Mouse (Mus musculus) liver, postnatal 0 days (tissue): ENCODE measurements around the gene Prkcb. TPM values are rescaled to one million over a fixed set of nuclear protein-coding genes. Genes with fewer than 3 reads are reported as not detected.

Experiments used
- ATAC-seq: fragments of 200-750 bp; cut with Nextera tagmentation; 2 replicates; pipeline ENCODE4 v1.8.0; 2017; ENCODE audit warnings: mild to moderate bottlenecking, moderate library complexity
- DNase-seq: peaks from one replicate; pipeline ENCODE4 v3.0.0-alpha.2; 2016
- H3K27ac ChIP-seq: fragments of 300-500 bp; sonication (generic); 2 replicates; pipeline ENCODE4 v1.5.1; 2014; ENCODE audit warnings: antibody characterized with exemption, moderate library complexity, mild to moderate bottlenecking, low read depth
- H3K27me3 ChIP-seq: fragments of 300-500 bp; sonication (generic); 2 replicates; pipeline ENCODE4 v1.6.1; 2014; ENCODE audit warnings: low read length, control low read depth, mixed read lengths; ENCODE audit not compliant: insufficient read depth
- H3K36me3 ChIP-seq: fragments of 300-500 bp; sonication (generic); replicated peaks from 2 replicates; pipeline ENCODE4 v1.6.1; 2014; ENCODE audit warnings: mild to moderate bottlenecking, control low read depth, low read length, moderate library complexity, mixed read lengths; ENCODE audit not compliant: insufficient read depth
- H3K4me1 ChIP-seq: fragments of 300-500 bp; sonication (generic); 2 replicates; pipeline ENCODE4 v1.6.1; 2014; ENCODE audit warnings: antibody characterized with exemption, mild to moderate bottlenecking, control low read depth; ENCODE audit not compliant: insufficient read depth
- H3K4me2 ChIP-seq: fragments of 300-500 bp; sonication (generic); 2 replicates; pipeline ENCODE4 v1.6.1; 2014; ENCODE audit warnings: low read depth, mild to moderate bottlenecking, low read length, moderate library complexity, mixed read lengths
- H3K4me3 ChIP-seq: fragments of 300-500 bp; sonication (generic); 2 replicates; pipeline ENCODE4 v1.5.1; 2014; ENCODE audit warnings: low read depth, low read length
- H3K9ac ChIP-seq: fragments of 300-500 bp; sonication (generic); replicated peaks from 2 replicates; pipeline ENCODE4 v1.6.1; 2014; ENCODE audit warnings: mild to moderate bottlenecking, moderate library complexity
- H3K9me3 ChIP-seq: fragments of 300-500 bp; sonication (generic); 2 replicates; pipeline ENCODE4 v1.6.1; 2016; ENCODE audit warnings: mild to moderate bottlenecking, control low read depth, low read length, mixed read lengths
- CTCF ChIP-seq: sonication (generic); IDR thresholded peaks from 2 replicates; pipeline ENCODE4 v1.5.1; 2016; ENCODE audit warnings: antibody characterized with exemption, low read depth
- EP300 ChIP-seq: IDR thresholded peaks from 2 replicates; pipeline ENCODE4 v1.6.1; 2016; ENCODE audit warnings: antibody characterized with exemption, low read depth, mild to moderate bottlenecking
- WGBS: fragments of 180-500 bp; shearing (Covaris S2); extraction: QIAGEN DNeasy Blood & Tissue Kit; methylation state at CpG from one replicate; pipeline ENCODE4 v1.1.7; 2014; ENCODE audit not compliant: insufficient replicate concordance; 5-methylcytosine and 5-hydroxymethylcytosine counted together
- polyA plus RNA-seq: library from polyadenylated mRNA; unstranded; fragments of >200 nt; fragmentation: Nextera tagmentation; extraction: Ambion mirVana; gene quantifications from 2 replicates; pipeline ENCODE4 v1.2.1, GENCODE M21; 2015

The Prkcb gene
- polyA plus RNA-seq, 1 experiment from 2014 or later, result 8.1 TPM

GRCm38 (mm10) chr7:122562586-122562985, 274.0 kb downstream of the Prkcb start:
- Histone ChIP-seq H3K27me3 (no peaks in the 10 kb centered on the region), H3K9ac (no peak overlapping the region), H3K27ac (no peak overlapping the region), H3K9me3 (no peaks in the 10 kb centered on the region), H3K36me3 (no peaks in the 10 kb centered on the region), H3K4me2 (no peak overlapping the region), H3K4me1 (no peaks in the 10 kb centered on the region), H3K4me3 (no peak overlapping the region)
- DNase-seq (no peak), ATAC-seq (no peak)
- 63% methylated on average over 5 of the region's 5 CpGs for WGBS
- TF ChIP-seq CTCF, result no peak
- no peak for TF ChIP-seq EP300

- H3K27me3 ChIP-seq, result no peaks in the 10 kb centered on the region
- no peak overlapping the region for H3K4me2 ChIP-seq
- H3K27ac ChIP-seq, result no peak overlapping the region
- H3K9ac ChIP-seq, result no peak overlapping the region
- H3K9me3 ChIP-seq, result no peaks in the 10 kb centered on the region
- ATAC-seq, result no peak
- H3K36me3 ChIP-seq, result no peaks in the 10 kb centered on the region
- TF ChIP-seq EP300 (no peak), CTCF (no peak)
- no peak overlapping the region for H3K4me3 ChIP-seq
- no peak for DNase-seq
- WGBS, result 75% methylated on average over 1 of the region's 1 CpGs
- no peaks in the 10 kb centered on the region for H3K4me1 ChIP-seq
Measured at GRCm38 (mm10) chr7:122565371-122565770, 276.8 kb downstream of the Prkcb start.

GRCm38 (mm10) chr7:122566011-122566410, 277.5 kb downstream of the Prkcb start:
- DNase-seq (no peak), ATAC-seq (no peak)
- H3K9me3 ChIP-seq, result no peaks in the 10 kb centered on the region
- H3K4me1 ChIP-seq, result no peaks in the 10 kb centered on the region
- TF ChIP-seq EP300 (no peak), CTCF (no peak)
- 50% methylated on average over 7 of the region's 7 CpGs for WGBS
- H3K36me3 ChIP-seq, result no peaks in the 10 kb centered on the region
- H3K4me2 ChIP-seq, result no peak overlapping the region
- H3K27me3 ChIP-seq, result no peaks in the 10 kb centered on the region
- no peak overlapping the region for H3K27ac ChIP-seq
- H3K4me3 ChIP-seq, result no peak overlapping the region
- no peak overlapping the region for H3K9ac ChIP-seq

- no peaks in the 10 kb centered on the region for H3K9me3 ChIP-seq
- ATAC-seq (no peak), DNase-seq (no peak)
- no peaks in the 10 kb centered on the region for H3K4me1 ChIP-seq
- no peaks in the 10 kb centered on the region for H3K27me3 ChIP-seq
- H3K4me3 ChIP-seq, result no peak overlapping the region
- TF ChIP-seq EP300 (no peak), CTCF (no peak)
- H3K9ac ChIP-seq, result no peak overlapping the region
- no peak overlapping the region for H3K27ac ChIP-seq
- WGBS, result 77% methylated on average over 7 of the region's 7 CpGs
- no peaks in the 10 kb centered on the region for H3K36me3 ChIP-seq
- no peak overlapping the region for H3K4me2 ChIP-seq
Measured at GRCm38 (mm10) chr7:122568787-122569186, 280.2 kb downstream of the Prkcb start.

GRCm38 (mm10) chr7:122570407-122570806, 281.9 kb downstream of the Prkcb start:
- 67% methylated on average over 4 of the region's 4 CpGs for WGBS
- DNase-seq (no peak), ATAC-seq (no peak)
- no peak overlapping the region for H3K27ac ChIP-seq
- no peaks in the 10 kb centered on the region for H3K27me3 ChIP-seq
- TF ChIP-seq CTCF (no peak), EP300 (no peak)
- no peak overlapping the region for H3K9ac ChIP-seq
- no peaks in the 10 kb centered on the region for H3K9me3 ChIP-seq
- no peak overlapping the region for H3K4me2 ChIP-seq
- no peaks in the 10 kb centered on the region for H3K4me1 ChIP-seq
- H3K4me3 ChIP-seq, result no peak overlapping the region
- H3K36me3 ChIP-seq, result no peaks in the 10 kb centered on the region

GRCm38 (mm10) chr7:122573101-122573635, 284.6 kb downstream of the Prkcb start:
- Histone ChIP-seq H3K4me2 (no peak overlapping the region), H3K9me3 (no peaks in the 10 kb centered on the region), H3K36me3 (no peaks in the 10 kb centered on the region), H3K4me3 (no peak overlapping the region), H3K9ac (no peak overlapping the region), H3K4me1 (no peaks in the 10 kb centered on the region), H3K27ac (no peak overlapping the region), H3K27me3 (no peaks in the 10 kb centered on the region)
- TF ChIP-seq EP300 (no peak), CTCF (no peak)
- DNase-seq (no peak), ATAC-seq (no peak)
- 82% methylated on average over 3 of the region's 3 CpGs for WGBS

GRCm38 (mm10) chr7:122574418-122574817, 285.9 kb downstream of the Prkcb start:
- DNase-seq (no peak), ATAC-seq (no peak)
- H3K4me1 ChIP-seq, result no peaks in the 10 kb centered on the region
- no peak for TF ChIP-seq EP300
- TF ChIP-seq CTCF, result no peak
- H3K36me3 ChIP-seq, result no peaks in the 10 kb centered on the region
- H3K9me3 ChIP-seq, result no peaks in the 10 kb centered on the region
- no peak overlapping the region for H3K27ac ChIP-seq
- no peaks in the 10 kb centered on the region for H3K27me3 ChIP-seq
- WGBS, result 80% methylated on average over 7 of the region's 7 CpGs
- H3K4me2 ChIP-seq, result no peak overlapping the region
- H3K9ac ChIP-seq, result no peak overlapping the region
- H3K4me3 ChIP-seq, result no peak overlapping the region
